Mouse (Mus musculus) liver, embryonic 15.5 days (tissue): ENCODE results near the gene Tas1r3. TPM values are rescaled to one million over a fixed set of nuclear protein-coding genes. Genes with fewer than 3 reads are reported as not detected.

Experiments used
- ATAC-seq: fragments of 200-750 bp; cut with Nextera tagmentation; 2 replicates; pipeline ENCODE4 v1.8.0; 2017; ENCODE audit warnings: moderate number of reproducible peaks, mild to moderate bottlenecking, moderate library complexity; ENCODE audit not compliant: insufficient read depth
- H3K27ac ChIP-seq: fragments of 300-500 bp; sonication (generic); replicated peaks from 2 replicates; pipeline ENCODE4 v1.5.1; 2015; ENCODE audit warnings: mild to moderate bottlenecking, inconsistent platforms
- H3K27me3 ChIP-seq: fragments of 300-500 bp; sonication (generic); 2 replicates; pipeline ENCODE4 v1.6.1; 2015; ENCODE audit warnings: mild to moderate bottlenecking, inconsistent platforms
- H3K36me3 ChIP-seq: fragments of 300-500 bp; sonication (generic); replicated peaks from 2 replicates; pipeline ENCODE4 v1.6.1; 2015; ENCODE audit warnings: moderate library complexity, mild to moderate bottlenecking, inconsistent platforms
- H3K4me1 ChIP-seq: fragments of 300-500 bp; sonication (generic); replicated peaks from 2 replicates; pipeline ENCODE4 v1.6.1; 2015; ENCODE audit warnings: inconsistent platforms
- H3K4me2 ChIP-seq: fragments of 300-500 bp; sonication (generic); 2 replicates; pipeline ENCODE4 v1.6.1; 2015; ENCODE audit warnings: moderate library complexity, mild to moderate bottlenecking, inconsistent platforms
- H3K4me3 ChIP-seq: fragments of 300-500 bp; sonication (generic); replicated peaks from 2 replicates; pipeline ENCODE4 v1.5.1; 2015; ENCODE audit warnings: mild to moderate bottlenecking, inconsistent platforms
- H3K9ac ChIP-seq: fragments of 300-500 bp; sonication (generic); 2 replicates; pipeline ENCODE4 v1.6.1; 2015; ENCODE audit warnings: moderate library complexity, mild to moderate bottlenecking, inconsistent platforms
- H3K9me3 ChIP-seq: fragments of 300-500 bp; sonication (generic); replicated peaks from 2 replicates; pipeline ENCODE4 v1.6.1; 2016; ENCODE audit warnings: inconsistent platforms
- WGBS: fragments of 180-500 bp; shearing (Covaris S2); methylation state at CpG from one replicate; pipeline ENCODE4 v1.1.7; 2015; ENCODE audit warnings: mixed read lengths; ENCODE audit not compliant: insufficient replicate concordance; 5-methylcytosine and 5-hydroxymethylcytosine counted together
- polyA plus RNA-seq: library from polyadenylated mRNA; unstranded; fragments of >200 nt; fragmentation: Nextera tagmentation; extraction: Ambion mirVana; gene quantifications from 2 replicates; pipeline ENCODE4 v1.2.1, GENCODE M21; 2015

The Tas1r3 gene
- polyA plus RNA-seq, 1 experiment from 2014 or later: 0.08 TPM

DNA sequence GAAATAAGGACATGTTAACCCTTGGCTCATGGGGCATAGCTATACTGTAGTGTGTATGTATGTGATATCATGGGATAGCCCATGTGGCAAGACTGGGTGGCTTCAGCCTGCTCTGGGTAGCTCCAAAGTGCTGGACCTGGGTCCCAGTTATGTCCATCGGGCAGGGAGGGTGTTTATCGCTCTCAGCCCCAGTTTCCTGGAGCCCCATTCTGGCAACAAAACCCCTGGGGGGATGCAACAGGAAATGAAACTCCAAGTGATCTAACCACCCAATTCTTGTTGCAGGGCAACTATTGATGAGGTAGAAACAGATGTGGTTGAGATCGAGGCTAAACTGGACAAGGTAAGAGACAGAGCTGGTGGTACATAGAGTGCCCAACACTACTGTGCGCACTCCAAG, 32.7 kb upstream of the Tas1r3 start:
- WGBS: 81% methylated on average over 4 of the region's 4 CpGs

DNA sequence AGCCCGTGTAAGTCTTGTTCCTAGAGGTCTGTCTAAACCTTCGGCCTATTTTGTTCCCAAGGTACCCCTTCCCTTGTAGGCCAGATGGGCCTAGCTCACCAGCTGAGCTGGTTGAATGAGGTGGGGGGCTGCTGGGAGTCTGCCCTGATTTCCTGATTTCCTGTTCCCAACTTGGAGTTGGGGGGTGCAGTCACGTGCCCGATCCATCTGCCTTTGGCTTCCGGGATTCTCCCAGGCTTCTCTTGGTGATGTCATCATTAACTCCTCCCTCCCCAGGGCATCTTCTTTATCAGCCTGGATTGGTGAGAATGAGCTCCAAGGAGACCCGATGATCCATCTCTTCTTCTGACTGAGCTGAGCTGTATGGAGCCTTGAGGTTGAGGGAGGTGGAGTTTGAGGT, 32.1 kb upstream of the Tas1r3 start:
- H3K27me3 ChIP-seq: no peaks in the 10 kb centered on the region
- no peak overlapping the region for H3K4me3 ChIP-seq
- 59% methylated on average over 6 of the region's 6 CpGs for WGBS
- peak overlapping the region; percentile 77 for H3K27ac ChIP-seq
- no peak overlapping the region for H3K9ac ChIP-seq
- peaks cover 51% of the 10 kb centered on the region for H3K4me1 ChIP-seq
- ATAC-seq: no peak
- peak overlapping the region; percentile 100 for H3K4me2 ChIP-seq
- H3K9me3 ChIP-seq: no peaks in the 10 kb centered on the region
- H3K36me3 ChIP-seq: peaks cover 39% of the 10 kb centered on the region

More for the DNA sequence above, 32.7 kb upstream of the Tas1r3 start:
- Histone ChIP-seq H3K36me3 (peaks cover 44% of the 10 kb centered on the region), H3K27me3 (no peaks in the 10 kb centered on the region), H3K27ac (no peak overlapping the region), H3K4me2 (no peak overlapping the region), H3K9ac (no peak overlapping the region), H3K4me1 (peaks cover 45% of the 10 kb centered on the region), H3K9me3 (no peaks in the 10 kb centered on the region), H3K4me3 (no peak overlapping the region)
- ATAC-seq: no peak

DNA sequence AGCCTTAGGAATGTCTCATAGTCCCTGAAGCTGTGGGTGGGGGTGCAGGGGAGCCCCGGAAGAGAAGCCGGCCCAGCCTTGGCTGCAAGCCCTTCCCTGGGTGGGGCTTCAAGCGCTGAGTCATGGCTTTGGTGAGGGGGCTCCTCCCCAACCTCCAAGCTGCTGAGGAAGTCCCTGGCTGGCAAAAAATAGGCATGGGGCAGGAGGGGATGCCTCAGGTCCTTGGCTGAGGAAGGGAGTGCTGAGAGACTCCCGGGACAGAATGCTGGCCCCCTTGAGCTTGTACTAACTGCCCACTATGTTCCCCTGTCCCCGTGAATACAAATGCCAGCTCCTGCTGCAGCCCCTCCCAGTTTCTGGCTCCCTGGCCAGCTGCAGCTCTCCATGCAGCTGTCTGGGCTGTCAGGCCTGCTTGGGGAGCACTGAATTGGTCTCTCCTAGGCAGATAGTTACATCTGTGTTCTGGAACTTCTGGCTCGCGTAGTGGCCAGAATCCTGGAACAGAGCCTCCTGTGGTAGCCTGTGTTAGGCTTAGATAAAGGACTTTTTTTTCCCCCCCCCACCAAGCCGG, 31.2 kb upstream of the Tas1r3 start:
- Histone ChIP-seq H3K9me3 (no peaks in the 10 kb centered on the region), H3K27me3 (no peaks in the 10 kb centered on the region), H3K4me2 (peak overlapping the region; percentile 100), H3K9ac (peak overlapping the region; percentile 35; the same call in 1 of the 2 replicates), H3K36me3 (peaks cover 39% of the 10 kb centered on the region), H3K27ac (peak overlapping the region; percentile 77), H3K4me3 (peak overlapping the region; percentile 92), H3K4me1 (peaks cover 53% of the 10 kb centered on the region)
- peak; percentile 33 for ATAC-seq
- WGBS: 10% methylated on average over 8 of the region's 8 CpGs

DNA sequence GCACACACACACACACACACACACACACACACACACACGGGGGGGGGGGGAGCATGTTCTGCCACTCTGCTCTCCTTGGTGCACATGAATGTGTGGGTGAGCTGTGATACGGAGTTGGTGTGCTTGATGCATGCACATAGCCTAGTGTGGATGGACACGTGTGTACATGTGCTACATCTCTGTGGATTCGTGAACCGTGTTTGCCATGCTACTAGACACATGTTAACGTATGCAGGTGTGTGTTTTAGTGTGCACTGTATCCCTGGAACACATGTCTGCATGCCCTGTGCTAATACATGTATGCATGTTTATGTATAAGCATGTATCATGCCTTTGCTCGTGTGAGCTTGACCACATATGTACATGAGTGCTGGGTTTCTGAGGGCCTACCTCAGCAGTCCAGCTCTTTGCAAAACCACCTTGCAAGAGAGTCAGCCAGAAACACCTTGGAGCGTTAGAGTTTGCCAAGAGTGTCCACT, 30.1 kb upstream of the Tas1r3 start:
- H3K27me3 ChIP-seq: no peaks in the 10 kb centered on the region
- H3K36me3 ChIP-seq: peaks cover 39% of the 10 kb centered on the region
- no peak for ATAC-seq
- 68% methylated on average over 8 of the region's 8 CpGs for WGBS
- peak overlapping the region; percentile 77; the same call in 1 of the 2 replicates for H3K27ac ChIP-seq
- peak overlapping the region; percentile 92 for H3K4me3 ChIP-seq
- H3K9me3 ChIP-seq: no peaks in the 10 kb centered on the region
- H3K9ac ChIP-seq: peak overlapping the region; percentile 91; the same call in 1 of the 2 replicates
- peaks cover 53% of the 10 kb centered on the region for H3K4me1 ChIP-seq
- H3K4me2 ChIP-seq: peak overlapping the region; percentile 100

DNA sequence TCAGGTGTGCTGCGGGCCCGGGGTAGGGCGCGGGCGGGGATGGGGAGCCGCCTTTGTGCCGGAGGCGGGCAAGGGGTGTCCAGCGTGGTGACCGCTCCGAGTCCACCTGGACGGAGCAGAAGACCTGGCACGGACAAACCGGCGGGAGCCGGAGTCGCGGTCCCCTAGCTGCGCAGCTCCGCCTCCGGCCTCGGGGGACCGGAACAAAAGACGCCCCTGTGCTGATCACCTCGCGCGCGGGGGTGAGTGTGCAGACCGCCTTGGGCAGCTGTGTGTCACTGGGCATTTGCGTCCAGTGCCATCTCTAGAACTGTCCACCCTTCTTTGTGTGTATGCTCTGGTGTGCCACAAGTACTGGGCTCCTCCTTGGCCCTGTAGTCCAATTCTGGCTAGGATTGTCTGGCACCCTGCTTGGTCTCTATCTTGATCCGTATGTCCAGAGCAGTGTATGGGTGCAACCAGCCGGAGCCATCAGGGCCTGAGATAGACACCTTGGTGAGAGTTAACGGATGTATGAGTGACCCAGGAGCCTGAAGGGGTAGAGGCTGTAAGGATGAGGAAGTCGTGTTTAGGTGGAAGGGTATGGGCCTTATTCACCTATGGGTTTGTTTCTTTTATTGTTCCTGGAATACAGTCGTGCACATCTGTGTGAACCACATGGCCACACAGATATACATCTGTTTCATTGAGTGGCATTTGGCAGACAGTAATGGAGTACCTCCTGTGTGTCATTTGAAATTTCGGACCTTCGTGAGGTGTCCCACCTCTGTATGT, 29.5 kb upstream of the Tas1r3 start:
- 3% methylated on average over 37 of the region's 37 CpGs for WGBS
- H3K36me3 ChIP-seq: peaks cover 40% of the 10 kb centered on the region
- H3K27ac ChIP-seq: peak overlapping the region; percentile 95
- peak overlapping the region; percentile 91 for H3K9ac ChIP-seq
- peak overlapping the region; percentile 92 for H3K4me3 ChIP-seq
- H3K9me3 ChIP-seq: no peaks in the 10 kb centered on the region
- no peaks in the 10 kb centered on the region for H3K27me3 ChIP-seq
- peak; percentile 16 for ATAC-seq
- H3K4me1 ChIP-seq: peaks cover 53% of the 10 kb centered on the region
- peak overlapping the region; percentile 100 for H3K4me2 ChIP-seq

DNA sequence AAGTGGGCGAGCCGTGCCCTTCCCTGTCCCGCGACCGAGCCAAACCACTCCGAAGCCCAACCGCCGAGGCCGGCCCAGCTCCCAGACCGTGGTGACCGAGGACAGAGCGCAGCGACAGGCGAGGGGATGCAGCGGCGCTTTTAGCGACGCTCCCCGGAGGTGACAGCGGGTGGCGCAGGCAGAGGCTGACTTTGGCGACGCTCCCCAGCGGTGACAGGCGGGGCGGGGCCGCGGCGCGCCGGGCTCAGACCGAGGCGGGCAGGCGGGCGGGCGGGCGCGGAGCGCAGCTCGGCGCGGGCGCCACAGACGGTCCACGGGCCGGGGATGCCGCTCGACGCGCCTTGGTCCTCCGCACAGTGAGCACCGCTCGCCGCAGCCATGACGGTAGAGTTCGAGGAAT, 28.9 kb upstream of the Tas1r3 start:
- no peaks in the 10 kb centered on the region for H3K27me3 ChIP-seq
- peak overlapping the region; percentile 92 for H3K4me3 ChIP-seq
- peaks cover 53% of the 10 kb centered on the region for H3K4me1 ChIP-seq
- peak overlapping the region; percentile 91 for H3K9ac ChIP-seq
- under 1% methylated on average over 56 of the region's 56 CpGs for WGBS
- no peaks in the 10 kb centered on the region for H3K9me3 ChIP-seq
- ATAC-seq: peak; percentile 91
- peaks cover 44% of the 10 kb centered on the region for H3K36me3 ChIP-seq
- H3K27ac ChIP-seq: peak overlapping the region; percentile 95
- peak overlapping the region; percentile 100 for H3K4me2 ChIP-seq

DNA sequence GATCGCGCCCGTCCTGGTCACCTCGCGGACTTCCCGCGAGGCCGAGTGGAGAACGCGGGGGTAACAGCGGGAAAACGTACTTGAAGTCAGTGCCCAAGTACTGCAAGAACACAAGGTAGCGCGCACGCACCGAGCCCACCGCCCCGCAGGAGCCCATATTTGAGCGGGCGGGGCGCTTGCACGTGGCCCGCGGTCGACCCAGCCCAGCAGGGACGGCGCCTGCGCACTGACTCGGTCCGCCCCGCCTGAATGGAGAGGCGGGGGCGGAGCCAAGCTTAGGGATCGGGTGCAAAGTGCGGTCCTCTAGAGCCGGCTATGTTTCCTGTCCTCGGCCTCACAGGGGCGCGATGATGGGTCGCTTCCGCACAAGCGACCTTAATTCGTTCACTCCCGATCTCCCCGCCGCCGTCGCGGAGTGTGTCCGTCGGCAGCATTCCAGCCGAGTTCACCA, 28.4 kb upstream of the Tas1r3 start, which contains the start of the genes Pusl1 and Acap3:
Gene Pusl1 (minus strand): TSS at position 231 of the 451 bp plus-strand sequence.
Gene Acap3 (plus strand): TSS at position 272 of the 451 bp plus-strand sequence.
- Histone ChIP-seq H3K4me1 (peaks cover 53% of the 10 kb centered on the region), H3K9ac (peak within 1 kb of the TSS; percentile 91), H3K4me3 (peak within 1 kb of the TSS; percentile 92), H3K36me3 (peaks cover 44% of the 10 kb centered on the region), H3K4me2 (peak within 1 kb of the TSS; percentile 100), H3K27ac (peak within 1 kb of the TSS; percentile 95), H3K9me3 (no peaks in the 10 kb centered on the region), H3K27me3 (no peaks in the 10 kb centered on the region)
- WGBS: under 1% methylated on average over 52 of the region's 52 CpGs
- peak; percentile 86 for ATAC-seq

DNA sequence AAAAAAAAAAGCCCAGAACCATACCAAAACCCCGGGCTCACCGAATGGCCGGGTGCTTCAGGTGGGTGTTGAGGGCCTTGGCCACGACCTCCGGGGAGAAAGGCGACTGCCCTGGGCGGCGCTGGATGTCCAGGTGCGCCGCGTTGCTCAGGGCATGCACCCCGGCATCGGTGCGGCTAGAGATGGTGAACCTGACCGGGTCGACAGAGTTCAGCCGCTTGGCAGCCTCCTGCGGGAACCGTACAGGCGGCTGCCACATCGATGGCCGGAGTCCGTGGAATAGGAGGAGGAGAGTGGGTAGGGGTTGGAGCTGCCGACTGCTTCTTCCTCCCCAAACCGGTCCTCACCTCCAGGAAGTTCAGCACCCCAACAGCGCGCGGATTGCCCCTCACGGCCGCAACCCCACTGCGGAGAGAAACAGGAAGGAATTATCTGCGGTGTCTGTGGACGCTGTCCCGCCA, 27.9 kb upstream of the Tas1r3 start:
- Histone ChIP-seq H3K4me2 (peak overlapping the region; percentile 100), H3K9me3 (no peaks in the 10 kb centered on the region), H3K4me3 (peak overlapping the region; percentile 92), H3K27ac (0 out of 2 replicates have a peak overlapping the region, but pooled peaks have one; percentile 2), H3K9ac (peak overlapping the region; percentile 64), H3K36me3 (peaks cover 44% of the 10 kb centered on the region), H3K4me1 (peaks cover 53% of the 10 kb centered on the region), H3K27me3 (no peaks in the 10 kb centered on the region)
- WGBS: under 1% methylated on average over 34 of the region's 34 CpGs
- ATAC-seq: no peak

DNA sequence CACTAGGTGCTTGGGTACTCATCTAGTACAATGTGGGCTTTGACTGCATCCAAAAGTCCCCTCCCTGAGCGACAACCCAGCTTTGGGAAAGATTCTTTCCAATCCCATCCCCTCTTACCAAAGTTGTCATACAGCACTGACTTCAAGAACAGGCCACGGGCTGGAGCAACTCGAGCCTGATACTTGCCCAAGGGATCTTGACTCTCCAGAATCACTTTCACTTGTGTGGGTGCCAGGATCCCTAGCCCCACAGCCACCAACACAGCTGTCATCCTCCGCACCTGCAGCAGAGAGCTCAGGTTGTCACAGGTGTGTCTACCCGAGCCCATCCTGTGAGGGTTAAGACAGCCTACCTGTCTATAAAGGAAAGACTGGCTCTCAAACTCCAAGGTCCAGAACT, 26.2 kb upstream of the Tas1r3 start:
- Histone ChIP-seq H3K4me1 (peaks cover 38% of the 10 kb centered on the region), H3K27me3 (no peaks in the 10 kb centered on the region), H3K4me3 (no peak overlapping the region), H3K27ac (no peak overlapping the region), H3K9ac (no peak overlapping the region), H3K36me3 (peaks cover 55% of the 10 kb centered on the region), H3K9me3 (no peaks in the 10 kb centered on the region), H3K4me2 (no peak overlapping the region; the same call in 1 of the 2 replicates)
- ATAC-seq: no peak
- WGBS: 80% methylated on average over 5 of the region's 5 CpGs

DNA sequence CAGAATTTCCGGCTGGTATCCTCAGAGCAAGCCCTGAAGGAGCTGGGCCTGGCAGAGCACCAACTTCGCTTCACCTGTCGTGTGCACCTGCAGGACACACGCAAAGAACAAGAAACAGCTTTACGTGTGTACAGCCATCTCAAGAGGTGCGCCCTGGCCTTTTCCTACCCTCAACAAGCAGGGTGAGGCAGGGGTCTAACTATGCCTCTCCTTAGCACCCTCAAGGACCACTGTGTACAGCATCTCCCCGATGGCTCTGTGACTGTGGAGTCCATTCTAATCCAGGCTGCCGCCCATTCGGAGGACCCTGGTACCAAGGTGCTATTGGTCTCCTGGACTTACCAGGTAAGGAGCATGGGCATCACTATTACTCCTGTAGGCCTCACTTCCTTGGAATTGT, 25.0 kb upstream of the Tas1r3 start:
- H3K9me3 ChIP-seq: no peaks in the 10 kb centered on the region
- H3K27me3 ChIP-seq: no peaks in the 10 kb centered on the region
- no peak overlapping the region for H3K9ac ChIP-seq
- 95% methylated on average over 9 of the region's 9 CpGs for WGBS
- no peak overlapping the region for H3K4me3 ChIP-seq
- ATAC-seq: no peak
- peaks cover 26% of the 10 kb centered on the region for H3K4me1 ChIP-seq
- H3K27ac ChIP-seq: no peak overlapping the region
- H3K4me2 ChIP-seq: no peak overlapping the region
- peaks cover 55% of the 10 kb centered on the region for H3K36me3 ChIP-seq

DNA sequence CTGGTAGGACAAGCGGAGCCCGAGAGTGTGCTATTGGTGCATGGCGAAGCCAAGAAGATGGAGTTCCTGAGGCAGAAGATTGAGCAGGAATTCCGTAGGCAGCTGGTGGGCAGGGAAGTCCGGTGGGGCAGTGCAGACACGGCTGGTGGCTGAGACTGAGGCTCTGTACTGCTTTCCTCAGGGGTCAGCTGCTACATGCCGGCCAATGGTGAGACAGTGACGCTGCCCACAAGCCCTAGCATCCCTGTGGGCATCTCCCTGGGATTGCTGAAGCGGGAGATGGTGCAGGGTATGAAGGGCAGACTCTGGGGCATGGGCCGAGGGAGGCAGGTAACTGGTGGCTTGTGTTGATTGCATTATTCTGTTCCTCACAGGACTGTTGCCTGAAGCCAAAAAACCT, 24.5 kb upstream of the Tas1r3 start:
- WGBS: 82% methylated on average over 10 of the region's 10 CpGs
- Histone ChIP-seq H3K9ac (no peak overlapping the region), H3K4me1 (peaks cover 21% of the 10 kb centered on the region)

More for the DNA sequence above, 24.5 kb upstream of the Tas1r3 start:
- no peak for ATAC-seq
- H3K4me2 ChIP-seq: no peak overlapping the region
- H3K36me3 ChIP-seq: peaks cover 55% of the 10 kb centered on the region
- no peak overlapping the region for H3K27ac ChIP-seq
- H3K27me3 ChIP-seq: no peaks in the 10 kb centered on the region
- H3K9me3 ChIP-seq: no peaks in the 10 kb centered on the region
- H3K4me3 ChIP-seq: no peak overlapping the region
